Mouse (Mus musculus) heart, adult 2 months (tissue): Measurements from ENCODE around the gene Ankrd49.

ENCODE experiments used
- CTCF ChIP-seq: fragments of 200-600 bp; IDR thresholded peaks from 2 replicates; pipeline ENCODE4 v1.8.1; 2022; ENCODE audit warnings: antibody characterized with exemption, mild to moderate bottlenecking, moderate library complexity
- POLR2A ChIP-seq: fragments of 200-500 bp; IDR thresholded peaks from 2 replicates; pipeline ENCODE4 v1.6.1; 2011; ENCODE audit warnings: mild to moderate bottlenecking, low read depth, low read length, control low read depth; ENCODE audit not compliant: insufficient read depth

GRCm38 (mm10) chr9:14805714-14806113, 21.1 kb upstream of the Ankrd49 start:
- TF ChIP-seq CTCF = no peak
- no peak for TF ChIP-seq POLR2A
